Mouse (Mus musculus) forebrain, embryonic 11.5 days (tissue): ENCODE data around the gene Wdr59. TPM values are rescaled to one million over a fixed set of nuclear protein-coding genes. Genes with fewer than 3 reads are reported as not detected.

ENCODE experiments used
- ATAC-seq: fragments of 200-750 bp; cut with Nextera tagmentation; replicated peaks from 2 replicates; pipeline ENCODE4 v1.8.0; 2017; ENCODE audit warnings: moderate TSS enrichment; ENCODE audit not compliant: low FRiP score
- DNase-seq: peaks from one replicate; pipeline ENCODE4 v3.0.0-alpha.2; 2017; ENCODE audit warnings: low spot score
- H3K27ac ChIP-seq: fragments of 300-500 bp; sonication (generic); 2 replicates; pipeline ENCODE4 v1.5.1; 2014; ENCODE audit warnings: low read depth, low read length
- H3K27me3 ChIP-seq: fragments of 300-500 bp; sonication (generic); 2 replicates; pipeline ENCODE4 v1.6.1; 2014; ENCODE audit warnings: mild to moderate bottlenecking, low read length, mixed read lengths; ENCODE audit not compliant: control insufficient read depth, insufficient read depth
- H3K36me3 ChIP-seq: fragments of 300-500 bp; sonication (generic); 2 replicates; pipeline ENCODE4 v1.6.1; 2014; ENCODE audit warnings: mild to moderate bottlenecking, low read length, moderate library complexity, mixed read lengths; ENCODE audit not compliant: control insufficient read depth, insufficient read depth
- H3K4me1 ChIP-seq: fragments of 300-500 bp; sonication (generic); replicated peaks from 2 replicates; pipeline ENCODE4 v1.6.1; 2014; ENCODE audit warnings: low read length, mixed read lengths; ENCODE audit not compliant: control insufficient read depth, insufficient read depth
- H3K4me2 ChIP-seq: fragments of 300-500 bp; sonication (generic); 2 replicates; pipeline ENCODE4 v1.6.1; 2014; ENCODE audit warnings: low read depth, mild to moderate bottlenecking, low read length, moderate library complexity, mixed read lengths; ENCODE audit not compliant: severe bottlenecking
- H3K4me3 ChIP-seq: fragments of 300-500 bp; sonication (generic); 2 replicates; pipeline ENCODE4 v1.5.1; 2014; ENCODE audit warnings: low read depth, low read length
- H3K9ac ChIP-seq: fragments of 300-500 bp; sonication (generic); 2 replicates; pipeline ENCODE4 v1.6.1; 2014; ENCODE audit warnings: low read length
- H3K9me3 ChIP-seq: fragments of 300-500 bp; sonication (generic); 2 replicates; pipeline ENCODE4 v1.6.1; 2016; ENCODE audit warnings: low read length, mixed read lengths; ENCODE audit not compliant: control insufficient read depth
- WGBS: fragments of 180-500 bp; shearing (Covaris S2); extraction: QIAGEN DNeasy Blood & Tissue Kit; methylation state at CpG from one replicate; pipeline ENCODE4 v1.1.7; 2014; 5-methylcytosine and 5-hydroxymethylcytosine counted together
- polyA plus RNA-seq: library from polyadenylated mRNA; unstranded; fragments of >200 nt; fragmentation: Nextera tagmentation; extraction: Ambion mirVana; gene quantifications from 2 replicates; pipeline ENCODE4 v1.2.1, GENCODE M21; 2014

Gene Wdr59
- polyA plus RNA-seq, 1 experiment from 2014 or later: 3.7 TPM

GRCm38 (mm10) chr8:111563687-111564086, 41.8 kb upstream of the Wdr59 start:
- H3K27ac ChIP-seq: no peak overlapping the region
- WGBS: 90% methylated on average over 4 of the region's 4 CpGs
- no peaks in the 10 kb centered on the region for H3K27me3 ChIP-seq
- H3K9me3 ChIP-seq: no peaks in the 10 kb centered on the region
- H3K4me3 ChIP-seq: no peak overlapping the region
- H3K9ac ChIP-seq: no peak overlapping the region
- no peaks in the 10 kb centered on the region; the same call in 1 of the 2 replicates for H3K4me1 ChIP-seq
- DNase-seq (no peak), ATAC-seq (no peak)
- no peak overlapping the region for H3K4me2 ChIP-seq
- H3K36me3 ChIP-seq: no peaks in the 10 kb centered on the region

GRCm38 (mm10) chr8:111563075-111563474, 41.2 kb upstream of the Wdr59 start:
- Histone ChIP-seq H3K9me3 (no peaks in the 10 kb centered on the region), H3K4me1 (no peaks in the 10 kb centered on the region; the same call in 1 of the 2 replicates), H3K4me3 (no peak overlapping the region), H3K27ac (no peak overlapping the region), H3K9ac (no peak overlapping the region), H3K4me2 (no peak overlapping the region), H3K36me3 (no peaks in the 10 kb centered on the region), H3K27me3 (no peaks in the 10 kb centered on the region)
- ATAC-seq (no peak), DNase-seq (no peak)
- 98% methylated on average over 5 of the region's 5 CpGs for WGBS

- H3K27me3 ChIP-seq: no peaks in the 10 kb centered on the region
- H3K4me1 ChIP-seq: no peaks in the 10 kb centered on the region; the same call in 1 of the 2 replicates
- H3K27ac ChIP-seq: no peak overlapping the region
- no peak overlapping the region for H3K9ac ChIP-seq
- no peak overlapping the region for H3K4me2 ChIP-seq
- H3K36me3 ChIP-seq: no peaks in the 10 kb centered on the region
- no peak for DNase-seq
- no peak overlapping the region for H3K4me3 ChIP-seq
- 94% methylated on average over 5 of the region's 5 CpGs for WGBS
- H3K9me3 ChIP-seq: no peaks in the 10 kb centered on the region
- no peak for ATAC-seq
Measured at GRCm38 (mm10) chr8:111562274-111562803, 40.4 kb upstream of the Wdr59 start.

GRCm38 (mm10) chr8:111561824-111562223, 39.9 kb upstream of the Wdr59 start:
- Histone ChIP-seq H3K4me2 (no peak overlapping the region), H3K9ac (no peak overlapping the region), H3K27ac (no peak overlapping the region), H3K4me1 (no peaks in the 10 kb centered on the region; the same call in 1 of the 2 replicates), H3K4me3 (no peak overlapping the region), H3K9me3 (no peaks in the 10 kb centered on the region), H3K27me3 (no peaks in the 10 kb centered on the region), H3K36me3 (no peaks in the 10 kb centered on the region)
- 95% methylated on average over 4 of the region's 4 CpGs for WGBS
- DNase-seq: no peak
- no peak for ATAC-seq

GRCm38 (mm10) chr8:111551511-111552130, 29.7 kb upstream of the Wdr59 start:
- Histone ChIP-seq H3K4me1 (0 out of 2 replicates have a peak, but pooled peaks cover 2% of the 10 kb centered on the region), H3K9me3 (no peaks in the 10 kb centered on the region), H3K36me3 (no peaks in the 10 kb centered on the region; the same call in 1 of the 2 replicates), H3K4me3 (no peak overlapping the region), H3K27me3 (no peaks in the 10 kb centered on the region), H3K9ac (no peak overlapping the region), H3K4me2 (no peak overlapping the region), H3K27ac (no peak overlapping the region)
- 71% methylated on average over 8 of the region's 8 CpGs for WGBS
- DNase-seq (no peak), ATAC-seq (no peak)

- ATAC-seq (no peak), DNase-seq (no peak)
- H3K36me3 ChIP-seq: no peaks in the 10 kb centered on the region; the same call in 1 of the 2 replicates
- no peak overlapping the region for H3K4me2 ChIP-seq
- no peaks in the 10 kb centered on the region for H3K27me3 ChIP-seq
- no peak overlapping the region for H3K27ac ChIP-seq
- H3K4me1 ChIP-seq: 0 out of 2 replicates have a peak, but pooled peaks cover 2% of the 10 kb centered on the region
- WGBS: 70% methylated on average over 9 of the region's 9 CpGs
- H3K9me3 ChIP-seq: no peaks in the 10 kb centered on the region
- H3K9ac ChIP-seq: no peak overlapping the region
- no peak overlapping the region for H3K4me3 ChIP-seq
Measured at GRCm38 (mm10) chr8:111550002-111550870, 28.3 kb upstream of the Wdr59 start.

- no peak for ATAC-seq
- Histone ChIP-seq H3K9ac (no peak overlapping the region), H3K27ac (no peak overlapping the region), H3K27me3 (no peaks in the 10 kb centered on the region), H3K36me3 (no peaks in the 10 kb centered on the region; the same call in 1 of the 2 replicates), H3K4me2 (no peak overlapping the region), H3K4me1 (0 out of 2 replicates have a peak, but pooled peaks cover 2% of the 10 kb centered on the region), H3K4me3 (no peak overlapping the region), H3K9me3 (no peaks in the 10 kb centered on the region)
- no peak for DNase-seq
- WGBS: 95% methylated on average over 6 of the region's 6 CpGs
Measured at GRCm38 (mm10) chr8:111548201-111548600, 26.3 kb upstream of the Wdr59 start.

- Histone ChIP-seq H3K9ac (no peak overlapping the region), H3K4me3 (no peak overlapping the region), H3K4me2 (no peak overlapping the region), H3K9me3 (no peaks in the 10 kb centered on the region), H3K36me3 (no peaks in the 10 kb centered on the region; the same call in 1 of the 2 replicates), H3K4me1 (0 out of 2 replicates have a peak, but pooled peaks cover 2% of the 10 kb centered on the region), H3K27me3 (no peaks in the 10 kb centered on the region), H3K27ac (no peak overlapping the region)
- WGBS: 94% methylated on average over 3 of the region's 3 CpGs
- ATAC-seq (no peak), DNase-seq (no peak)
Measured at GRCm38 (mm10) chr8:111547144-111547543, 25.3 kb upstream of the Wdr59 start.
